ENCODE assay signal across 8 mouse cellular contexts in the genomic region with DNA sequence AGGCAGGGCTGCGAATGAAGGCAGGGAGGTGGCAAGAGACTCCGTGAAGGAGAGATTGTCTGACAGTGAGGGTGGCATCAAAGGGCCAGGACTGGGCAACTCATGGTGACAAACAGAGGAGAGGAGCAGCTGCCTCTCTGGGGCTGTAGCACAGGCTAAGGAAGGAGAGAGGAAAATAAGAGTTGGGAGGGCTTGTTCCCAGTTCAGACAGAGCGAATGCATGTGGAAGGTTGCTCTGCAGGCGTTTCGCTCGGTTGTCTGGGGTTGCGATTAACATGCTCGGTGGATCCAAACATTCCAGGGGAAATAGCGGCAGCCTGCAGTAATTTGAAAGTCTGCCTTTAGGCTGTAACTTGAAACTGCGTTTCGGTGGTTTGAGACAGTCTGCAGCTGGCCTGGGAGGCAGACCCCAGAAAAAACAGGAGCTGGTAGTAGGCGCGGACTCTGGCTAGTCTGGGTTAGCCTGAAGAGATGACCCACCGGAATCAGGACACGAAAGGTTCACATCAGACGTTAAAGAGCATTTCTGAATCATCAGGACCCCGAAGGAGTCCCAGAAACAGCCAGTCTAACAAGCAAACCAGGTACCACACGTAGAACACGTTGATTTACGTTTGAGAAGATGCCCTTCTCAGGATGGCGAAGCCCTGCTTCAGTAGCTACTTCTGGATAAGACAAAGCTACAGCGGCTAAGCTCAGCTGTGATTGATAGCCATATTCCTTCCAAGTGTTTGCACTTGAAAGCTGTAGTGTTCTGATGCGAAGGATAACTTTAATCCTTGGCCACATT. TPM values are rescaled to one million over a fixed set of nuclear protein-coding genes. Genes with fewer than 3 reads are reported as not detected.
DNase-seq lines count a peak whose midpoint lies in the region; ATAC-seq lines count a peak whose summit lies in the region.

No protein-coding gene starts in this region.

- ATAC-seq in heart, embryonic 12.5 days (ENCODE audit: insufficient number of reproducible peaks, low FRiP score) = peak; percentile 22; the same call in 1 of the 2 replicates
- peak; percentile 60 for ATAC-seq in forebrain, embryonic 11.5 days (replicated peaks; ENCODE audit: low FRiP score)
- ATAC-seq in limb, embryonic 11.5 days (ENCODE audit: insufficient number of reproducible peaks, low FRiP score, low TSS enrichment, low read depth) = peak; percentile 86
- peak; percentile 86 for ATAC-seq in neural tube, embryonic 14.5 days (ENCODE audit: low read depth)

- no peak for DNase-seq in heart, postnatal 25 days (ENCODE audit: low spot score)
- peak; percentile 69 for DNase-seq in R1 (ENCODE audit: low read depth, low spot score)
- peak; percentile 59 for DNase-seq in forebrain, embryonic 11.5 days (ENCODE audit: low spot score)
- peak; percentile 78 for DNase-seq in limb, embryonic 11.5 days (ENCODE audit: low spot score)
- no peak for DNase-seq in spleen, adult 12 weeks (ENCODE audit: low spot score)
- DNase-seq in thymus, postnatal 25 days = no peak

- peak overlapping the region; percentile 69 for H3K4me2 ChIP-seq in heart, embryonic 12.5 days
- peak overlapping the region; percentile 43 for H3K4me2 ChIP-seq in forebrain, embryonic 11.5 days (ENCODE audit: low read depth, low read length, severe bottlenecking)
- H3K4me2 ChIP-seq in limb, embryonic 11.5 days (ENCODE audit: low read depth, severe bottlenecking) = peak overlapping the region; percentile 60
- peak overlapping the region; percentile 54 for H3K4me2 ChIP-seq in neural tube, embryonic 14.5 days (ENCODE audit: low read depth, low read length)

- H3K4me1 ChIP-seq in heart, embryonic 12.5 days (replicated peaks) = peaks cover 11% of the 10 kb centered on the region; the same call in 1 of the 2 replicates
- H3K4me1 ChIP-seq in forebrain, embryonic 11.5 days (replicated peaks; ENCODE audit: control insufficient read depth, insufficient read depth, low read length) = 0 out of 2 replicates have a peak, but pooled peaks cover 2% of the 10 kb centered on the region
- H3K4me1 ChIP-seq in limb, embryonic 11.5 days (ENCODE audit: control insufficient read depth, insufficient read depth, low read length) = peaks cover 3% of the 10 kb centered on the region; the same call in 1 of the 2 replicates
- no peaks in the 10 kb centered on the region for H3K4me1 ChIP-seq in neural tube, embryonic 14.5 days (ENCODE audit: control insufficient read depth, insufficient read depth, low read length)

- no peaks in the 10 kb centered on the region for H3K27me3 ChIP-seq in heart, embryonic 12.5 days (replicated peaks)
- no peaks in the 10 kb centered on the region for H3K27me3 ChIP-seq in forebrain, embryonic 11.5 days (ENCODE audit: control insufficient read depth, insufficient read depth, low read length)
- no peaks in the 10 kb centered on the region for H3K27me3 ChIP-seq in limb, embryonic 11.5 days (ENCODE audit: control insufficient read depth, insufficient read depth, low read length)
- no peaks in the 10 kb centered on the region for H3K27me3 ChIP-seq in neural tube, embryonic 14.5 days (ENCODE audit: control insufficient read depth, insufficient read depth, low read length)

- peak overlapping the region; percentile 39 for H3K4me3 ChIP-seq in heart, embryonic 12.5 days
- peak overlapping the region; percentile 21; the same call in 1 of the 2 replicates for H3K4me3 ChIP-seq in forebrain, embryonic 11.5 days (ENCODE audit: low read depth, low read length)
- H3K4me3 ChIP-seq in limb, embryonic 11.5 days (ENCODE audit: low read depth, low read length) = peak overlapping the region; percentile 12; the same call in 1 of the 2 replicates
- H3K4me3 ChIP-seq in neural tube, embryonic 14.5 days (ENCODE audit: low read depth, low read length) = peak overlapping the region; percentile 20

- 10% methylated on average over 23 of the region's 23 CpGs for WGBS in heart, embryonic 12.5 days
- WGBS in forebrain, embryonic 11.5 days = 27% methylated on average over 23 of the region's 23 CpGs
- 8% methylated on average over 23 of the region's 23 CpGs for WGBS in limb, embryonic 11.5 days
- WGBS in neural tube, embryonic 14.5 days = 9% methylated on average over 23 of the region's 23 CpGs

- no peaks in the 10 kb centered on the region for H3K9me3 ChIP-seq in heart, embryonic 12.5 days (replicated peaks)
- no peaks in the 10 kb centered on the region for H3K9me3 ChIP-seq in forebrain, embryonic 11.5 days (ENCODE audit: control insufficient read depth, low read length)
- no peaks in the 10 kb centered on the region for H3K9me3 ChIP-seq in limb, embryonic 11.5 days (ENCODE audit: control insufficient read depth, low read length)
- no peaks in the 10 kb centered on the region for H3K9me3 ChIP-seq in neural tube, embryonic 14.5 days (ENCODE audit: control insufficient read depth, low read length)

- H3K9ac ChIP-seq in heart, embryonic 12.5 days = peak overlapping the region; percentile 51
- H3K9ac ChIP-seq in forebrain, embryonic 11.5 days (ENCODE audit: low read length) = peak overlapping the region; percentile 41
- peak overlapping the region; percentile 51 for H3K9ac ChIP-seq in limb, embryonic 11.5 days (ENCODE audit: low read length)
- H3K9ac ChIP-seq in neural tube, embryonic 14.5 days (replicated peaks; ENCODE audit: low read depth, low read length) = peak overlapping the region; percentile 25; the same call in 1 of the 2 replicates

- no peaks in the 10 kb centered on the region for H3K36me3 ChIP-seq in heart, embryonic 12.5 days
- H3K36me3 ChIP-seq in forebrain, embryonic 11.5 days (ENCODE audit: control insufficient read depth, insufficient read depth, low read length) = no peaks in the 10 kb centered on the region
- no peaks in the 10 kb centered on the region for H3K36me3 ChIP-seq in limb, embryonic 11.5 days (ENCODE audit: control insufficient read depth, insufficient read depth, low read length)
- no peaks in the 10 kb centered on the region for H3K36me3 ChIP-seq in neural tube, embryonic 14.5 days (ENCODE audit: control insufficient read depth, insufficient read depth, low read length)

- intact Hi-C loops in heart, postnatal 25 days (cut with DNase I) = no loop called here

- peak overlapping the region; percentile 10; the same call in 1 of the 2 replicates for H3K27ac ChIP-seq in heart, embryonic 12.5 days (ENCODE audit: poor library complexity, severe bottlenecking)
- no peak overlapping the region for H3K27ac ChIP-seq in forebrain, embryonic 11.5 days (ENCODE audit: low read depth, low read length)
- peak overlapping the region; percentile 87 for H3K27ac ChIP-seq in limb, embryonic 11.5 days (replicated peaks; ENCODE audit: low read depth, low read length)
- H3K27ac ChIP-seq in neural tube, embryonic 14.5 days (ENCODE audit: low read depth, low read length) = no peak overlapping the region; the same call in 1 of the 2 replicates

RNA-seq across cellular contexts. Expression of a gene that starts 54.7 kb away (rescaled TPM):
- polyA plus RNA-seq in heart, embryonic 12.5 days (2016; fragmentation: Nextera tagmentation; extraction: Ambion mirVana) = 334 and 349 TPM in 2 replicates
- 100 to 1,000 TPM; 402 to 446 TPM for total RNA-seq in heart, postnatal 25 days (2021)
- polyA plus RNA-seq in forebrain, embryonic 11.5 days (2014; fragmentation: Nextera tagmentation; extraction: Ambion mirVana) = 150 and 166 TPM in 2 replicates
- 333 and 343 TPM in 2 replicates for polyA plus RNA-seq in limb, embryonic 11.5 days (2014; fragmentation: Nextera tagmentation; extraction: Ambion mirVana)
- 38.4 and 111 TPM in 2 replicates for polyA plus RNA-seq in neural tube, embryonic 14.5 days (2014; fragmentation: Nextera tagmentation; extraction: Ambion mirVana)

Comparison
In these comparisons a context has a peak if more than half of its experiments do, and no peak if none do; other contexts are left out.
1. ATAC-seq: peak in every context shown above with its lines; median percentile 86 in limb, embryonic 11.5 days; 86 in neural tube, embryonic 14.5 days; 60 in forebrain, embryonic 11.5 days; 22 in heart, embryonic 12.5 days.
2. H3K27ac ChIP-seq: peak in heart, embryonic 12.5 days (single experiment) and limb, embryonic 11.5 days (single experiment); none in forebrain, embryonic 11.5 days (single experiment) and neural tube, embryonic 14.5 days (single experiment).
3. DNase-seq: peak in R1 (single experiment), forebrain, embryonic 11.5 days (single experiment) and limb, embryonic 11.5 days (single experiment); none in heart, postnatal 25 days (single experiment), spleen, adult 12 weeks (single experiment) and thymus, postnatal 25 days (single experiment).
4. Peak in every context shown above with its lines, with median percentiles within 50 percentile points of each other: H3K4me2 ChIP-seq, H3K4me3 ChIP-seq and H3K9ac ChIP-seq.